Mouse (Mus musculus) erythroblast, embryonic 14.5 days (primary cell): ENCODE data around the gene Kifc3. TPM values are rescaled to one million over a fixed set of nuclear protein-coding genes. Genes with fewer than 3 reads are reported as not detected.

ENCODE experiments used
- H3K27me3 ChIP-seq: 2 replicates; pipeline ENCODE4 v1.6.1; 2012; ENCODE audit warnings: inconsistent platforms; ENCODE audit not compliant: control insufficient read depth
- H3K36me3 ChIP-seq: 2 replicates; pipeline ENCODE4 v1.6.1; 2012; ENCODE audit warnings: mild to moderate bottlenecking, inconsistent platforms; ENCODE audit not compliant: control insufficient read depth
- H3K4me1 ChIP-seq: 2 replicates; pipeline ENCODE4 v1.6.1; 2012; ENCODE audit warnings: inconsistent platforms; ENCODE audit not compliant: control insufficient read depth
- H3K4me3 ChIP-seq: replicated peaks from 2 replicates; pipeline ENCODE3; 2012; ENCODE audit warnings: moderate library complexity, mild to moderate bottlenecking, inconsistent platforms
- H3K9me3 ChIP-seq: 2 replicates; pipeline ENCODE4 v1.6.1; 2012; ENCODE audit warnings: low read length, inconsistent platforms, mixed read lengths; ENCODE audit not compliant: control insufficient read depth
- GATA1 ChIP-seq: IDR thresholded peaks from 2 replicates; pipeline ENCODE4 v1.6.1; 2012; ENCODE audit warnings: low read length, inconsistent platforms, mixed read lengths
- TAL1 ChIP-seq: IDR thresholded peaks from 3 replicates; pipeline ENCODE4 v1.6.1; 2012; ENCODE audit warnings: low read length, inconsistent platforms, mixed read lengths
- polyA plus RNA-seq: library from polyadenylated mRNA; stranded (reverse); fragments of >175 nt; gene quantifications from 2 replicates; pipeline ENCODE4 v1.2.3, GENCODE M21; 2012

Gene Kifc3
- polyA plus RNA-seq, 1 experiment: 0.04 TPM

DNA sequence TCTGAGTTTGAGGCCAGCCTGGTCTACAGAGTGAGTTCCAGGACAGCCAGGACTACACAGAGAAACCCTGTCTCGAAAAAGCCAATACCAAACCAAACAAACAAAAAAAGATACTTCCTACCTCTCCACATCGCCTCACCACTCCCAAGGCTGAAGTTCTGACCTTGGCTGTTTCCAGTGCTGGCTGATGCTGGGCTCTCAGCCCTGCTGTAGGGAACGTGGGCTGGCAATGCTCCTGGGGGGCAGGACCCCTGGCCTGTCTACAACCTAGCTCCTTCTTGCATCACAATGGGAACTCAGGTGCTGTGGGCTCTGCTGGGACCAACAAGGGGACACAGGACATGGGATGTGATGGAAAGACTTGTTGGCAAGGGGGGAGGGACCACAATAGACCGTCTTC is 89.5 kb downstream of the Kifc3 start:
- no peaks in the 10 kb centered on the region for H3K4me1 ChIP-seq
- H3K9me3 ChIP-seq: no peaks in the 10 kb centered on the region
- H3K4me3 ChIP-seq: no peak overlapping the region
- TF ChIP-seq TAL1 (no peak), GATA1 (no peak)
- no peaks in the 10 kb centered on the region for H3K27me3 ChIP-seq
- H3K36me3 ChIP-seq: peaks cover 2% of the 10 kb centered on the region; the same call in 1 of the 2 replicates

DNA sequence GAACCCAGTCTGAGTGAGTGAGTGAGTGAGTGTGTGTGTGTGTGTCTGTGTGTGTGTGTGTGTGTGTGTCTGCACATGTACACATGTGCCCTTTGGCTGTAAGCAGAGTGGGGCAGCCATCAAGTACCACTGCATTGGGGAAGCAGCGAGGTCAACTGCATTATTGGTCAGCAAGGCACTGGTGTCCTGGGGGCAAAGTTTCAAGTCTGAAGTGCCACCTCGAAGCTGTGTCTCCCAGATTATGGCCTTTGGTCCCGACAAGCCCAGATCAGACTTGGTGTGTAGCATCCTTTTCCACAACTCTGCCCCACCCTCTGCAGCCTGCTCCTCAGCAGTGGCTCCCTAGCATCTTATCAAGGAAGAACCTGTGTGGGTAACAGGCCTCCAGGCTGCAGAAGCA is 90.0 kb downstream of the Kifc3 start:
- peaks cover 2% of the 10 kb centered on the region; the same call in 1 of the 2 replicates for H3K36me3 ChIP-seq
- no peak overlapping the region for H3K4me3 ChIP-seq
- no peaks in the 10 kb centered on the region for H3K4me1 ChIP-seq

DNA sequence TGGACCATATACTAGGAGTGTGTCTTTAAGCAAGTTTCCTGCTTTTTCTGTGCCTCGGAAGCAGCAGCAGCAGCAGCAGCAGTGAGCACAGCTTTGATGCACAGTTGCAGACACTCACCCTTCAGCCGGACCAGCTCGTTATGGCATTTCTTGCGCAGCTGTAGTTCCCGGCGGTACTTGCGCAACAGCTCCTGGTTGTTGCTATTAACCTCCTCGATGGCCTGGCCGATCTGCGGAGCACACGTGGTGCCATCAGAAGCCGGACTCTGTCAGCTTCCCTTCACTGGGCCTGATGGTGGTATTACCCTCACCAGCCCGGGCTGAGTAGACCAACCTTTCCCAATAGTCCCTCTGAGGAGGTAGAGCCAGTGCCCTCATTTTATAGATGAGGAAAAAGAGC is 95.3 kb downstream of the Kifc3 start:
- peaks cover 14% of the 10 kb centered on the region; the same call in 1 of the 2 replicates for H3K36me3 ChIP-seq
- no peaks in the 10 kb centered on the region for H3K4me1 ChIP-seq
- TF ChIP-seq TAL1 (no peak), GATA1 (no peak)
- no peaks in the 10 kb centered on the region for H3K27me3 ChIP-seq
- H3K9me3 ChIP-seq: no peaks in the 10 kb centered on the region
- H3K4me3 ChIP-seq: no peak overlapping the region

More for the DNA sequence above, 90.0 kb downstream of the Kifc3 start:
- Histone ChIP-seq H3K27me3 (no peaks in the 10 kb centered on the region), H3K9me3 (no peaks in the 10 kb centered on the region)
- TF ChIP-seq TAL1 (no peak), GATA1 (no peak)

DNA sequence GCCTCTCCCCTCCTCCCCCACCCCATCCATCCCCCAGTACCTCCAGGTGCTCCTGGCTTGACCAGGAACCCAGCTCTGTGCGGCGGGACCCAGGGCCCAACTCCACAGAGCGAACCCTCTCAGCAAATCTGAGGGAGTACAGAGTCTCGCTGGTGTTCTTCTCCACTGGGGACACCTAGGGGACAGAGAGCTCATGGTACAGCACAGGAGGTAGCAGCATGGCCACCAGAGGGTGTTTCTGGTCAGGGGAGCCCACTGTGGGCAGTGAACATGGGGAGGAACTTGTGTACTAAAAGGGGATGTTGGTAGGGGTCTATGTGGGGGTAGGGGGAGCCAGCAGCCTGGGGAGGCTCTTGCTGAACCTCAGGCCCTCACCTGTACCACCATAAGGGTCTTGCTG is 100.6 kb downstream of the Kifc3 start:
- Histone ChIP-seq H3K36me3 (peaks cover 55% of the 10 kb centered on the region), H3K9me3 (no peaks in the 10 kb centered on the region), H3K4me1 (no peaks in the 10 kb centered on the region), H3K4me3 (no peak overlapping the region), H3K27me3 (no peaks in the 10 kb centered on the region)
- TF ChIP-seq TAL1 (no peak), GATA1 (no peak)

DNA sequence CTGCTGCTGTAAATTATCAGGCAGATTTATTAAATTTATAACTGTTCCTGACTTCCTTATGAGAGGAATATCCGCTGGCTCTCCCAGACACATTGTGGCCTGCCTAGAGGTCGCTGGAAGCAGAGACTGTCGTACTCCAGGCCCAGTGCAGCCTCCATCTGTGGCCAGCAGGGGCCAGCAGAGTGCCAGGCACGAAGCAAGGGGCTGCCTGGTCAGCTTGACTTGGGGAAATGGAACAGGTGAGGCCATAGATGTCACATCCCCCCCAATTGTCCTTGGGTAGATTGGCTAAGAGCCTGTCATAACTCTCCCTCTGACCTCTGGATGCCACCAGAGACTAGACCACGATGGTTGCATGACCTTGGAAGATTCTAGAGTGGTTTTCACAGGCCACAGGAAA is 103.6 kb downstream of the Kifc3 start:
- Histone ChIP-seq H3K27me3 (no peaks in the 10 kb centered on the region), H3K4me3 (no peak overlapping the region), H3K4me1 (no peaks in the 10 kb centered on the region), H3K36me3 (peaks cover 77% of the 10 kb centered on the region), H3K9me3 (no peaks in the 10 kb centered on the region)
- TF ChIP-seq GATA1 (no peak), TAL1 (no peak)

DNA sequence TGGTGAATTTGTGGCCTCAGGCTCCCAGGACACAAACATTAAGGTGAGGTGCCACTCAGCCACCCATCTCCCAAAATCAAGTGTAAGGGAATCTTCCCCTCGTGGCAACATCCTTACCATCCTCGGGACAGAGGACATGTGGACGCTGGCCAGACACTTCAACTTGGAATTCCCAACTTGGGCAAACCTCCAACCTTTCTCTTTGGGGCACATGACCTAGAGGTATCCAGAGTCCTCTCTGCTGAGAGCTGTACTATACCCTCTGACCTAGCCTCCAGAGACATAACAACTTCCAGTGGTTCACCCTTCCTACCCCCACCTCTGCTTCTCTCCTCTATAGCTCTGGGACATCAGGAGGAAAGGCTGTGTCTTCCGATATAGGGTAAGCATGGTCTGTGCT is 109.0 kb downstream of the Kifc3 start:
- Histone ChIP-seq H3K4me1 (peaks cover 5% of the 10 kb centered on the region), H3K4me3 (no peak overlapping the region), H3K36me3 (peaks cover 97% of the 10 kb centered on the region), H3K9me3 (no peaks in the 10 kb centered on the region), H3K27me3 (no peaks in the 10 kb centered on the region)
- TF ChIP-seq TAL1 (no peak), GATA1 (no peak)

DNA sequence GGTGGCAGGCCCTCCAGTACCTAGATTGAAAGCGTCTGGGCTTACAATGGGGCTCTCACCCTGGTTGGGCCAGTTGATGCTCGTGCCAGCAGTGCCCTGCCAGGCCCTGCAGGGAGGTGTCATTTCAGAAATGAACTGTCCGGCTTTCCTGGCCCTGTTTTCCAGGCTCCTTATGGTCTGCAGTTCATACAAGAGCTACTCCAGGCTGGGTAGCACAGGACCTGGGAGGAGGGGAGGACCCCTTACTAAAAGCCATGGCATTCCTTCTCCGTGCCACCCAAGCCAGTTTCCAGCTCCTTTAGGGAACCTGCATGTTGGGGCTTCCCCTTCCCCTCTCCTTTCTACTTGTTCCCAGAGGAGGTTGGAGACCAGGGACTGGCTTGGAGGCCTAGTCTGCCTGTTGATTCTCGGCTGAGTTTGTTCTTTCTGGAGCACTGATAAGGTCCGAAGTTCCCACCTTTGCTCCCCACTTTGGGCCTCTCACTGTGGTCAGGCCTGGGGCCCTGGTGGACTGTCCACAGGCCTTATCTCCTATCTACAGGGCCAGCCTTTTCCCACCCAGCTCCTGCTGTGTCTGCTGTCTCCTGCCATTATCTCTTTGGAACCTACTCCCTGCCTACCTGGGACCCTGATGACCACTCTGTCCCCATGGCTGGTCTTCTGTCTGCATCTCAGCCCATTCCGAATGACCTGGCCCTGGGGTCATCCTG is 117.0 kb downstream of the Kifc3 start:
- Histone ChIP-seq H3K9me3 (no peaks in the 10 kb centered on the region), H3K36me3 (peaks cover 75% of the 10 kb centered on the region), H3K4me1 (peaks cover 54% of the 10 kb centered on the region), H3K27me3 (no peaks in the 10 kb centered on the region), H3K4me3 (peak overlapping the region; percentile 8)
- no peak for TF ChIP-seq GATA1
- no peak for TF ChIP-seq TAL1

DNA sequence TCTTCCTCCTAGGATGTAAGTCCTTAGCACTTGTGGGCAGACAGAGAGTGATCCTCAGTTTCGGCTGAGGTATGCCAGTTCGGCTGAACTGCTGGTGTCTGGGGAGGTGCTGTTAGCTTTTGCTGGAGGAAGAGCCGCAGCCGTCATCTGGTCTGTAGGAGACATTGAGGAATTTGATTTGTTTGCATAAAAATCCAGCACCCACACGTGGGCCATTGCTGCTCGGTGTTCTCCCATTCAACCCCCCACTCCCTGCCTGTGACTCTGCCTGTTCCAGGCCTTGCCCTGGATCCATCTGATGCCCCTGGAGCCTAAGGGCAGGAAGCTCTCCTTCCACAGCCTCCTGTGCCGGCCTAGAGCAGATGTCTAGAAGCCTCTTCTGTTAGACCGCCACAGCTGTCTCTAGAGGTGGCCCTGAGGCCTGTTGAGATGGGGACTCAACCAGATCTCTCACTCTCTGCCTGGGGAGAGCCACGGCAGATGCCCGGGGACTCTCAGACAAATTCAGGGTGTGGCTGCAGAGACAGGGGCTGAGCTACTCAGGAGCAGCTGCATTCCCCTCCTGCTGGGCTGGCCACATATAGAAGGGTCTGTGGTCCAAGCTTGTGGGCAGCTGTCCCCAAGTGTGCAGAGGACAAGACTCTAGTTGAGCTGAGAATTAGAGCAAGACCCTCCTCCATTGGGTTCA is 117.7 kb downstream of the Kifc3 start:
- Histone ChIP-seq H3K9me3 (no peaks in the 10 kb centered on the region), H3K27me3 (no peaks in the 10 kb centered on the region), H3K36me3 (peaks cover 68% of the 10 kb centered on the region), H3K4me1 (peaks cover 56% of the 10 kb centered on the region), H3K4me3 (no peak overlapping the region)
- no peak for TF ChIP-seq TAL1
- TF ChIP-seq GATA1: no peak

DNA sequence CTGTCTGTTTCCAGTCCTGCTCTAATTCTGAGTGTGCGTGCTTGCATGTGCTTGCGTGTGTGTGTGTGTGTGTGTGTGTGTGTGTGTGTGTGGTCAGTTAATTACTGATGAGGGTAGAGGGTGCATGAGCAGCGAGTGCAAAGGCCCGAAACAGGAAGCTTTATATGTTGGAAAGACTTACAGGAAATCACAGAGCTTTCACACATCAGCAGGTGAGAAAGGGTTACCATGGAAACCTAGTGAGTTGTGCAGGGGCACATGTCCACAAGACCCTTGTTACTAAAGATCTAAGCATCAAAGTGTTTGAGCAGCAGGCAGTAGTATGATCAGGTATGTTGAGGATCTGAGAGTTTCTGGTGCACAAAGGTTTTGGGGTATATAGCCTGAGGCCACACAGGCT is 118.4 kb downstream of the Kifc3 start:
- peaks cover 63% of the 10 kb centered on the region for H3K36me3 ChIP-seq
- TF ChIP-seq TAL1 (no peak), GATA1 (no peak)
- H3K27me3 ChIP-seq: no peaks in the 10 kb centered on the region
- peaks cover 60% of the 10 kb centered on the region for H3K4me1 ChIP-seq
- H3K9me3 ChIP-seq: no peaks in the 10 kb centered on the region
- H3K4me3 ChIP-seq: no peak overlapping the region

DNA sequence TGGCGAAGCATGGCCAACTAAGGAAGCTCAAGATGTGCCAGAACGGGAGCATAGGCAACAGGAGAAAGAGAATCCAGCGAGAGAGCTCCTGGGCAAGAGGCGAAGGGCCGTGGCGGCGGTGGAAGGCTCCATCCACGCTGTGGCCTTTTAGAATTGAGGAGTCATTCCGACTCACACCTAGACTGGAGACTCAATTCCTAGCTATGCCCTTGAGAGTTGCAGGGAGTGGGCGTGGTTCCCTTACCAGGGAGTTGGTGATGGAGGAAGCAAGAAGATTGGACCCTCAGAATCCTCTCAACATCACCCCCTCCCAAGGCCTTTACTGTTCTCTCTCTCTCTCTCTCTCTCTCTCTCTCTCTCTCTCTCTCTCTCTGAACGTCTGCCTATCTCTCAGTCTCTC is 121.0 kb downstream of the Kifc3 start:
- H3K4me3 ChIP-seq: peak overlapping the region; percentile 93
- H3K27me3 ChIP-seq: no peaks in the 10 kb centered on the region
- peaks cover 58% of the 10 kb centered on the region for H3K4me1 ChIP-seq
- TF ChIP-seq TAL1 (no peak), GATA1 (no peak)
- peaks cover 38% of the 10 kb centered on the region for H3K36me3 ChIP-seq
- no peaks in the 10 kb centered on the region for H3K9me3 ChIP-seq
